Mouse (Mus musculus) heart, adult 2 months (tissue): ENCODE measurements around the gene Pla2g2c.

Experiments
- CTCF ChIP-seq: fragments of 200-600 bp; IDR thresholded peaks from 2 replicates; pipeline ENCODE4 v1.8.1; 2022; ENCODE audit warnings: antibody characterized with exemption, mild to moderate bottlenecking, moderate library complexity
- EP300 ChIP-seq: fragments of 200-500 bp; IDR thresholded peaks from 2 replicates; pipeline ENCODE4 v1.6.1; 2011; ENCODE audit warnings: low read depth, low read length, control low read depth; ENCODE audit not compliant: insufficient read depth
- POLR2A ChIP-seq: fragments of 200-500 bp; IDR thresholded peaks from 2 replicates; pipeline ENCODE4 v1.6.1; 2011; ENCODE audit warnings: mild to moderate bottlenecking, low read depth, low read length, control low read depth; ENCODE audit not compliant: insufficient read depth

GRCm38 (mm10) chr4:138689094-138689512 lies 35.5 kb upstream of the Pla2g2c start:
- TF ChIP-seq CTCF = no peak
- no peak for TF ChIP-seq POLR2A
- TF ChIP-seq EP300 = no peak
